Mouse (Mus musculus) kidney, adult 2 months (tissue): ENCODE results near the gene Arrb2.
A peak's percentile ranks its signal among the peaks of the same experiment; 100 is the strongest.

Experiments used
- CTCF ChIP-seq: fragments of 200-500 bp; conservative IDR thresholded peaks from 2 replicates; pipeline ENCODE4 v1.5.1; 2011; ENCODE audit warnings: low read depth, mild to moderate bottlenecking, control low read depth, low read length, moderate library complexity, mixed read lengths; ENCODE audit not compliant: insufficient read depth, insufficient read length
- POLR2A ChIP-seq: fragments of 200-500 bp; IDR thresholded peaks from one replicate; pipeline ENCODE4 v1.6.1; 2011; ENCODE audit warnings: low read depth, low read length, control low read depth

GRCm38 (mm10) chr11:70432048-70432894 is at the start of gene Arrb2:
- TF ChIP-seq CTCF = peak; percentile 75
- TF ChIP-seq POLR2A = no peak
